Mouse (Mus musculus): ENCODE results near the gene Gm28308. TPM values are rescaled to one million over a fixed set of nuclear protein-coding genes. Genes with fewer than 3 reads are reported as not detected.
A peak's percentile ranks its signal among the peaks of the same experiment; 100 is the strongest.

Gm28308 gene
- polyA plus RNA-seq, 1 experiment, result not detected

DNA sequence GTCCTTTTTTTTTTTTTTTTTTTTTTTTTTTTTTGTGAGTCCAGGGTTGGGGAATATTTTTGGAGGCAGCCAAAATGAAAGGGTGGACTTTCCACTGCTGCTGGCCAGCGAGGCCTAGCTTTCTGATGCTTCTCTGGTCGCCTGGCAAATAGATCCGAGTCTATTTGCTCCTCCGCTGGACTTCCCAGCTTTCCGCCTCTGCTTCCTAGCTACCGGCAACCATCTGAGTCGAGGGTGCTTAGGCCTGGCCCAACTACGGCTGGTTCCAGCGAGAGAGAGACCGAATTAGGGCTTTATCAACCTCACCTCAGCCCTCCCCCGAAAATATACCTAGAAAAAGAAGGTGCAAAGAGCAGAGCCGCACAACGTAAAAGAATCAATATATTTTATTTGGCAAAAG is 9.6 kb upstream of the Gm28308 start:
- H3K27me3 ChIP-seq (ENCODE audit: control insufficient read depth, insufficient read depth, low read length), result peaks cover 57% of the 10 kb centered on the region
- H3K4me1 ChIP-seq (ENCODE audit: control insufficient read depth, insufficient read depth, insufficient read length), result peaks cover 7% of the 10 kb centered on the region
- no peak overlapping the region for H3K27ac ChIP-seq (ENCODE audit: insufficient read depth, low read length)
- 35% methylated on average over 13 of the region's 13 CpGs for WGBS
- TF ChIP-seq CTCF (IDR thresholded peaks at IDR 0.05; ENCODE audit: extremely low read depth, insufficient read depth, insufficient read length, insufficient replicate concordance), result no peak
- no peak for TF ChIP-seq POLR2A (IDR thresholded peaks at IDR 0.05; ENCODE audit: low read depth, low read length)
- H3K36me3 ChIP-seq (ENCODE audit: control insufficient read depth, insufficient read depth, low read length), result no peaks in the 10 kb centered on the region
- no peak overlapping the region for H3K4me3 ChIP-seq (ENCODE audit: extremely low read depth, insufficient read depth, insufficient read length)
- no peak for DNase-seq (ENCODE audit: low read depth in 1 of 2, low spot score in 2 of 2)

DNA sequence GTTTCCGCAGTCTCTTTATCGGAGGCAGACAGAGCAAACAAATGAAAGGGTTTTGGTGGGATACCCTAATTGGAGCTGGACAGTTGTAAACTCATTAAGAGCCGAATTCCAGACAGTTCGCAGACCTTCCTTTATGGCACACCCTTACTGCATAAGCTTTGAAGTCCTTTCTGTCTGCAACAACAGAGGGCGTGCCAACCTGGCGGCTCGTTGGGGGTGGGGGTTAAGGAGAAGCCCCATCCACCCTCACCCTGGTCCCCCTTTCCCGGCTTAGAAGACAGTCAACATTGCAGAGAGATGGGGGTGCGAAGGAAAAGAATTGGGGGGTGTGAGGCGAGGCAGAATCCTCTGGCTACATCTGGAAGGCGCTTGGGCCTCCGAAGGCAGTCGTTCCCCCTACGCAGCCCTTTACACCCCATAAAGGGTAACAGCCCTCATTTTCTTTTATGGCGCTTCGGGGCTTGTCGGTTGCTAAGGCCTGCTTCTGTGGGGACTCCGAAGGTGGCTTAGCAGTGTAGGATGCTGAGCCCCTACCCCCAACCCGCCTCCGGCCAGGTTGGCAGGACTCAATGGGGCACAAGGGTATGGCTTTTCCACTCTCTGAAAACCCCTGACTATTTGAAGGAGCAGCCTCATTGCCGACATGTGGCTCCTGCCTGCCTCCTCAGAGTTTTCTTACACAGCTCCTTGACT is 9.0 kb upstream of the Gm28308 start:
- H3K4me1 ChIP-seq (ENCODE audit: control insufficient read depth, insufficient read depth, insufficient read length), result peaks cover 12% of the 10 kb centered on the region
- H3K4me3 ChIP-seq (ENCODE audit: extremely low read depth, insufficient read depth, insufficient read length), result no peak overlapping the region
- whole genome bisulfite sequencing, result 14% methylated on average over 21 of the region's 21 CpGs
- no peaks in the 10 kb centered on the region for H3K36me3 ChIP-seq (ENCODE audit: control insufficient read depth, insufficient read depth, low read length)
- no peak overlapping the region for H3K27ac ChIP-seq (ENCODE audit: insufficient read depth, low read length)
- peaks cover 62% of the 10 kb centered on the region for H3K27me3 ChIP-seq (ENCODE audit: control insufficient read depth, insufficient read depth, low read length)
- DNase-seq (ENCODE audit: low read depth in 1 of 2, low spot score in 2 of 2), result no peak
- TF ChIP-seq CTCF (IDR thresholded peaks at IDR 0.05; ENCODE audit: extremely low read depth, insufficient read depth, insufficient read length, insufficient replicate concordance) (no peak), POLR2A (IDR thresholded peaks at IDR 0.05; ENCODE audit: low read depth, low read length) (no peak)

DNA sequence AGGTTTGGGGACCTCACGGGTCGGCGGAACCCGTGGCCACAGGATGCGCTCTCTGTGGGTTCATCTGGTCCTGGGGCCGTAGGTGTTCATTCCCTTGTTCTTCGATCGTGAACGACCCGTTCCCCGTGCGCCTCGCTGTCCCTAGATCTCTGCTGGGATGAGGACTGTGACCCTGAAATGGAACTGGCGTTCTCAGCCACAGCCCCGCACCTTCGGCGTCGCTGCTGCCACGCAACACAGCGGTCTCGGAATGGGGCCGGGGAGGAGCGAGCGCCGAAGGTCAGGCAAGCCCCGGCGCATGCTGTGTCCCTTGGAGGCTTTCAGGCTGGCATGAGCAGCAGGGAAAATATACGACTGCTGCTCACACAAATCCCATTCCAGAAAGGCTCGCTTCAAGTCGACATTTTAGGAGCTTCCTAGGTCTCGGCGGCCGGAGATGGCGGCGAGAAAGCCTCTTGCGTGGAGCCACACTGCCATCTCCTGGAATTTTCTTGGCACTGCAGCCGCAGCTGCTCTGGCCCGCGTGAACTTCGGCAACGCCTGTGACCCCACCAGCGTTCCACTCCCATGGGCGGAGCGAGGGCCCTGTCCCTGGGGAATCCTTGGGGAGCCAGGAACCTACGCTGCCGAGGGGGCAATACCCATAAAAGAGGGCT is 8.3 kb upstream of the Gm28308 start, which contains the start of gene Hoxa7:
Gene Hoxa7, minus strand, starts transcription at position 518 of the 656 bp plus-strand sequence.
- TF ChIP-seq CTCF (IDR thresholded peaks at IDR 0.05; ENCODE audit: extremely low read depth, insufficient read depth, insufficient read length, insufficient replicate concordance), result peak; percentile 94
- no peak for TF ChIP-seq POLR2A (IDR thresholded peaks at IDR 0.05; ENCODE audit: low read depth, low read length)
- WGBS, result 1% methylated on average over 46 of the region's 46 CpGs
- H3K27ac ChIP-seq (ENCODE audit: insufficient read depth, low read length), result no peak within 1 kb of the TSS

DNA sequence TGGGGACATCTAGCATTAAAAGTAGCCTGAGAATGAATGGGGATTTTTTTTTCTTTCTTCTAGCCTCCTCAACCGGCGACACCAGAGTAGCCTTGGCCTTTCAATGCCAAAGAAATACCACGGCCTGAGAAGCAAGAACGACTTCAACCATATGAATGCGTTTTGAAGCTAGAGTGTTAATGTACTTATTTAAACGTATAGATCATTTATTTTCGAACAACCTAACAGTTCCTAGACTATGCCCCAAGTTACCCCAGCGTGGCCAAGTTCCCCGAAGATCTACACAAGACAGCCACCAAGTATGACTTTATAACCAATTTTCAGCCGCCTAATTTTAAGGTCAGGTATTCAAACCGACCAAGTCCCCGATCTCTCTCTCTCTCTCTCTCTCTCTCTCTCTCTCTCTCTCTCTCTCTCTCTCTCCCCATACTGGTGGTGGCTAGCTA is 7.7 kb upstream of the Gm28308 start:
- TF ChIP-seq CTCF (IDR thresholded peaks at IDR 0.05; ENCODE audit: extremely low read depth, insufficient read depth, insufficient read length, insufficient replicate concordance) (no peak), POLR2A (IDR thresholded peaks at IDR 0.05; ENCODE audit: low read depth, low read length) (no peak)
- WGBS, result 9% methylated on average over 12 of the region's 12 CpGs
- Histone ChIP-seq H3K27me3 (ENCODE audit: control insufficient read depth, insufficient read depth, low read length) (peaks cover 62% of the 10 kb centered on the region), H3K36me3 (ENCODE audit: control insufficient read depth, insufficient read depth, low read length) (no peaks in the 10 kb centered on the region), H3K4me3 (ENCODE audit: extremely low read depth, insufficient read depth, insufficient read length) (0 out of 2 replicates have a peak overlapping the region, but pooled peaks have one; percentile 73), H3K4me1 (ENCODE audit: control insufficient read depth, insufficient read depth, insufficient read length) (peaks cover 15% of the 10 kb centered on the region), H3K27ac (ENCODE audit: insufficient read depth, low read length) (no peak overlapping the region)
- no peak for DNase-seq (ENCODE audit: low read depth in 1 of 2, low spot score in 2 of 2)

More for the DNA sequence above, 8.3 kb upstream of the Gm28308 start, which contains the start of gene Hoxa7:
- Histone ChIP-seq H3K4me1 (ENCODE audit: control insufficient read depth, insufficient read depth, insufficient read length) (peaks cover 16% of the 10 kb centered on the region), H3K36me3 (ENCODE audit: control insufficient read depth, insufficient read depth, low read length) (no peaks in the 10 kb centered on the region), H3K27me3 (ENCODE audit: control insufficient read depth, insufficient read depth, low read length) (peaks cover 60% of the 10 kb centered on the region), H3K4me3 (ENCODE audit: extremely low read depth, insufficient read depth, insufficient read length) (peak within 1 kb of the TSS; percentile 73)
- DNase-seq (ENCODE audit: low read depth in 1 of 2, low spot score in 2 of 2), result peak in 1 of 2 experiments; percentile 60

DNA sequence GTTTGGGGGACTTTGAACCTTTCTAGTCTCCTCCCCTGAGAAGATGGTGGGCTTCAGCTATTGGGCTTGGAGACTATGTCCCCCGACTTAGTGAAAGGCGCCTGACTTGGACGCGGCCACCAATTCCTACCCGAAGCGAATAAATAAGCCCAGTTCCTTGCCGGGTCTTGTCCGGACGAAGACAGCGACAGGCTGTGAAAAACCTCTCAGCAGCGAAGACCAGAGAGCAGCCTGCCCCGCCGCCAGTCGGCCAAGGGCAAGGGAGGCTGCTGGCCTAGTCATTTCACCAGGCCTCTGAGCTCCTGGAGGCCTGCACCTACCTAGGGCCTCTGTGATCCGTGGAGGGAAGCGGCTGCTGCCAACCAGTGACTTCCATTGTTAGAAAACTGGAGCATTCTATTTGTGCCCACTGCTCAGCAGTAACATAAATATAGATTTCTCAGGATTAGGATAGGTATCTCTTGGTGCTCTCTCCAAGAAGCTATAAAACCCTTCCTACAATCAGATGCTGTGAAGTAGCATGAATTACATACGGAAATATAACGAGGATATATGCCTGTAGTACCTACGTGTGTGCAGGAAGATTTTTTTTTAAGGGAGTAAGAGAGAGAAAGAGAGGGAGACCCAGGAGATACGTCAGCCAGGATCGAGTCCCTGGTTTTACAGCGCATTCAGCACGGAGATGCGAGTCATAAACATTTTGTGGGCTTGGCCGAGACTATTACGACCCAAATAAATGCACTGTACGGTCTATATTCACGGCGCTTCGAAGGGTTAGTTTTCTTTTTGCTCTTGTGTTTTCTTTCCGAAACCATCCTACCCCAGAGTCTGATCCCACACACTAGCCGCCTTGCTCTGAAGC is 7.1 kb upstream of the Gm28308 start:
- H3K27ac ChIP-seq (ENCODE audit: insufficient read depth, low read length), result no peak overlapping the region
- H3K36me3 ChIP-seq (ENCODE audit: control insufficient read depth, insufficient read depth, low read length), result no peaks in the 10 kb centered on the region
- no peak overlapping the region for H3K4me3 ChIP-seq (ENCODE audit: extremely low read depth, insufficient read depth, insufficient read length)
- no peak for DNase-seq (ENCODE audit: low read depth in 1 of 2, low spot score in 2 of 2)
- H3K4me1 ChIP-seq (ENCODE audit: control insufficient read depth, insufficient read depth, insufficient read length), result peaks cover 12% of the 10 kb centered on the region
- peaks cover 58% of the 10 kb centered on the region for H3K27me3 ChIP-seq (ENCODE audit: control insufficient read depth, insufficient read depth, low read length)
- 29% methylated on average over 32 of the region's 32 CpGs for WGBS
- no peak for TF ChIP-seq CTCF (IDR thresholded peaks at IDR 0.05; ENCODE audit: extremely low read depth, insufficient read depth, insufficient read length, insufficient replicate concordance)
- TF ChIP-seq POLR2A (IDR thresholded peaks at IDR 0.05; ENCODE audit: low read depth, low read length), result no peak

DNA sequence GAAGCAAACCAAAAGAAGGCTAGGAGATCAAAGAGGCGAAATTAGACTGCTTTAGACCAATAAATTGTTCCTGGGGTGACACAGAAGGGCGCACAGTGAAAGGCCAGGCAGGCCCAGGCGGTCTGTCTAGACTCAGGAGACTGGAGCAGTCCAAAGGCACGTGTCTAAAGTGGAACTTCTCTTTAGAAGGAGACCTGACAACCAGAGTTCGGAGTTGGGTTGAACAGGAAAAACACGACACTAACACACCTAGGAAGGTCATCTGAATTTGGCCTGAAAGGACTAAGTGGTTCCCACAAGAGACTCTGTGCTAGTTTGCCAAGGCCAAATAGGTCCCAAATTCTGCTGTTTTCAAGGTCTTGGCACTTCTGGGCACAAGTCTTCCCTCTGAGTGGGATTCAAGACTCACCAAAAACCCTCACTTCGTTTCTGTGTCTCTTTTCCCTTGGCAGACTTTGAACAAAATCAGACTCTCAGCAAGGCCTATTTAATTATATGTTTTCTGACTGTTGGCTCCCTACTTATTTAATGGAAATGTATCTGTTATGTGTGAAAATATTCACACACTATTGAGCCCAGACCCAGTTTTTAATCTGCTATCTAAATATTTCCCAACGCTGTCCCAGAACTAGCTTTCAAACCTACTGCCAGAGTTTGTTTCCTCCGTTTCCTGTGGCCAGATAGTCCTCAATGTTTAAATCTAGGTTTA is 6.2 kb upstream of the Gm28308 start:
- no peak overlapping the region for H3K27ac ChIP-seq (ENCODE audit: insufficient read depth, low read length)
- H3K27me3 ChIP-seq (ENCODE audit: control insufficient read depth, insufficient read depth, low read length), result peaks cover 54% of the 10 kb centered on the region
- WGBS, result 65% methylated on average over 9 of the region's 9 CpGs
- no peak for DNase-seq (ENCODE audit: low read depth in 1 of 2, low spot score in 2 of 2)
- no peaks in the 10 kb centered on the region for H3K36me3 ChIP-seq (ENCODE audit: control insufficient read depth, insufficient read depth, low read length)
- TF ChIP-seq POLR2A (IDR thresholded peaks at IDR 0.05; ENCODE audit: low read depth, low read length) (no peak), CTCF (IDR thresholded peaks at IDR 0.05; ENCODE audit: extremely low read depth, insufficient read depth, insufficient read length, insufficient replicate concordance) (no peak)
- H3K4me3 ChIP-seq (ENCODE audit: extremely low read depth, insufficient read depth, insufficient read length), result no peak overlapping the region
- peaks cover 12% of the 10 kb centered on the region for H3K4me1 ChIP-seq (ENCODE audit: control insufficient read depth, insufficient read depth, insufficient read length)
